Mouse (Mus musculus) erythroblast, embryonic 14.5 days (primary cell): ENCODE measurements around the gene Fancd2os. TPM values are rescaled to one million over a fixed set of nuclear protein-coding genes. Genes with fewer than 3 reads are reported as not detected.

Source experiments
- H3K27me3 ChIP-seq: 2 replicates; pipeline ENCODE4 v1.6.1; 2012; ENCODE audit warnings: inconsistent platforms; ENCODE audit not compliant: control insufficient read depth
- H3K36me3 ChIP-seq: 2 replicates; pipeline ENCODE4 v1.6.1; 2012; ENCODE audit warnings: mild to moderate bottlenecking, inconsistent platforms; ENCODE audit not compliant: control insufficient read depth
- H3K4me1 ChIP-seq: 2 replicates; pipeline ENCODE4 v1.6.1; 2012; ENCODE audit warnings: inconsistent platforms; ENCODE audit not compliant: control insufficient read depth
- H3K4me3 ChIP-seq: replicated peaks from 2 replicates; pipeline ENCODE3; 2012; ENCODE audit warnings: moderate library complexity, mild to moderate bottlenecking, inconsistent platforms
- H3K9me3 ChIP-seq: 2 replicates; pipeline ENCODE4 v1.6.1; 2012; ENCODE audit warnings: low read length, inconsistent platforms, mixed read lengths; ENCODE audit not compliant: control insufficient read depth
- GATA1 ChIP-seq: IDR thresholded peaks from 2 replicates; pipeline ENCODE4 v1.6.1; 2012; ENCODE audit warnings: low read length, inconsistent platforms, mixed read lengths
- TAL1 ChIP-seq: IDR thresholded peaks from 3 replicates; pipeline ENCODE4 v1.6.1; 2012; ENCODE audit warnings: low read length, inconsistent platforms, mixed read lengths
- polyA plus RNA-seq: library from polyadenylated mRNA; stranded (reverse); fragments of >175 nt; gene quantifications from 2 replicates; pipeline ENCODE4 v1.2.3, GENCODE M21; 2012

The Fancd2os gene
- polyA plus RNA-seq, 1 experiment, result not detected

GRCm38 (mm10) chr6:113586466-113587183 is 13.9 kb downstream of the Fancd2os start:
- H3K9me3 ChIP-seq, result no peaks in the 10 kb centered on the region
- H3K27me3 ChIP-seq, result no peaks in the 10 kb centered on the region
- peaks cover 90% of the 10 kb centered on the region for H3K36me3 ChIP-seq
- no peak overlapping the region for H3K4me3 ChIP-seq
- TF ChIP-seq TAL1 (no peak), GATA1 (no peak)
- no peaks in the 10 kb centered on the region for H3K4me1 ChIP-seq

GRCm38 (mm10) chr6:113585065-113585464 is 15.4 kb downstream of the Fancd2os start:
- Histone ChIP-seq H3K4me3 (no peak overlapping the region), H3K36me3 (peaks cover 93% of the 10 kb centered on the region), H3K4me1 (no peaks in the 10 kb centered on the region), H3K9me3 (no peaks in the 10 kb centered on the region), H3K27me3 (no peaks in the 10 kb centered on the region)
- no peak for TF ChIP-seq GATA1
- TF ChIP-seq TAL1, result no peak

- Histone ChIP-seq H3K36me3 (peaks cover 88% of the 10 kb centered on the region), H3K9me3 (no peaks in the 10 kb centered on the region), H3K4me1 (no peaks in the 10 kb centered on the region), H3K4me3 (no peak overlapping the region), H3K27me3 (no peaks in the 10 kb centered on the region)
- TF ChIP-seq GATA1 (no peak), TAL1 (no peak)
Observed at GRCm38 (mm10) chr6:113583023-113583422, 17.5 kb downstream of the Fancd2os start.

GRCm38 (mm10) chr6:113579306-113579705 is 21.2 kb downstream of the Fancd2os start:
- Histone ChIP-seq H3K4me3 (no peak overlapping the region), H3K27me3 (no peaks in the 10 kb centered on the region), H3K36me3 (peaks cover 84% of the 10 kb centered on the region), H3K9me3 (no peaks in the 10 kb centered on the region), H3K4me1 (no peaks in the 10 kb centered on the region)
- no peak for TF ChIP-seq GATA1
- TF ChIP-seq TAL1, result no peak

- H3K36me3 ChIP-seq, result peaks cover 83% of the 10 kb centered on the region
- no peak for TF ChIP-seq GATA1
- TF ChIP-seq TAL1, result no peak
- no peaks in the 10 kb centered on the region for H3K27me3 ChIP-seq
- H3K4me1 ChIP-seq, result no peaks in the 10 kb centered on the region
- H3K4me3 ChIP-seq, result no peak overlapping the region
- H3K9me3 ChIP-seq, result no peaks in the 10 kb centered on the region
Observed at GRCm38 (mm10) chr6:113576044-113576443, 24.5 kb downstream of the Fancd2os start.

GRCm38 (mm10) chr6:113564557-113564956 is 36.0 kb downstream of the Fancd2os start:
- TF ChIP-seq TAL1 (no peak), GATA1 (no peak)
- Histone ChIP-seq H3K36me3 (peaks cover 100% of the 10 kb centered on the region), H3K27me3 (no peaks in the 10 kb centered on the region)

GRCm38 (mm10) chr6:113559736-113560135 is 40.8 kb downstream of the Fancd2os start:
- no peaks in the 10 kb centered on the region for H3K9me3 ChIP-seq
- no peak for TF ChIP-seq GATA1
- no peak for TF ChIP-seq TAL1
- no peaks in the 10 kb centered on the region; the same call in 1 of the 2 replicates for H3K4me1 ChIP-seq
- H3K27me3 ChIP-seq, result no peaks in the 10 kb centered on the region
- H3K36me3 ChIP-seq, result peaks cover 95% of the 10 kb centered on the region
- H3K4me3 ChIP-seq, result no peak overlapping the region

More at GRCm38 (mm10) chr6:113564557-113564956, 36.0 kb downstream of the Fancd2os start:
- no peaks in the 10 kb centered on the region for H3K4me1 ChIP-seq
- no peak overlapping the region for H3K4me3 ChIP-seq
- no peaks in the 10 kb centered on the region for H3K9me3 ChIP-seq

Other genes starting within 250 kb of the Fancd2os start
- 13.9 and 15.1 TPM in 2 replicates for gene Tada3, start 222.8 kb downstream of the Fancd2os start, polyA plus RNA-seq
- 14.9 and 23.3 TPM in 2 replicates for gene Arpc4, start 222.6 kb downstream of the Fancd2os start, polyA plus RNA-seq
- gene Ttll3, start 211.5 kb downstream of the Fancd2os start, polyA plus RNA-seq, result 0.16 and 0.34 TPM in 2 replicates
- gene Rpusd3, start 181.4 kb downstream of the Fancd2os start, polyA plus RNA-seq, result 9.0 and 14.6 TPM in 2 replicates
- gene Cidec, start 165.0 kb downstream of the Fancd2os start, polyA plus RNA-seq, result not detected in 2 replicates
- 0.23 and 0.38 TPM in 2 replicates for gene Jagn1, start 158.1 kb downstream of the Fancd2os start, polyA plus RNA-seq
- gene Il17re, start 142.2 kb downstream of the Fancd2os start, polyA plus RNA-seq, result not detected in 2 replicates
- gene Il17rc, start 129.3 kb downstream of the Fancd2os start, polyA plus RNA-seq, result not detected in 2 replicates
- gene Creld1, start 117.4 kb downstream of the Fancd2os start, polyA plus RNA-seq, result 0.38 and 0.61 TPM in 2 replicates
- gene Prrt3, start 98.8 kb downstream of the Fancd2os start, polyA plus RNA-seq, result 0.02 TPM in 1 of 2 replicates, not detected in the other
- gene Emc3, start 69.1 kb downstream of the Fancd2os start, polyA plus RNA-seq, result 2.4 and 2.6 TPM in 2 replicates
- gene Fancd2, start 69.0 kb downstream of the Fancd2os start, polyA plus RNA-seq, result 0.13 and 0.15 TPM in 2 replicates
- 2.1 and 2.6 TPM in 2 replicates for gene Brk1, start 4.1 kb upstream of the Fancd2os start, polyA plus RNA-seq
- gene Vhl, start 23.2 kb upstream of the Fancd2os start, polyA plus RNA-seq, result 0.15 and 0.21 TPM in 2 replicates
- 13.6 and 15.2 TPM in 2 replicates for gene Irak2, start 37.8 kb upstream of the Fancd2os start, polyA plus RNA-seq
- gene Tatdn2, start 96.3 kb upstream of the Fancd2os start, polyA plus RNA-seq, result 2.5 and 3.3 TPM in 2 replicates
- gene Ghrl, start 119.2 kb upstream of the Fancd2os start, polyA plus RNA-seq, result not detected in 2 replicates
- 2.9 and 4.5 TPM in 2 replicates for gene Sec13, start 140.0 kb upstream of the Fancd2os start, polyA plus RNA-seq